Mouse (Mus musculus) hindlimb bud, embryonic 11.5 days (tissue): ENCODE data around the gene Usp7.

ENCODE experiments used
- DNase-seq: peaks from one replicate; pipeline ENCODE4 v3.0.0-alpha.2; 2012; ENCODE audit warnings: low read depth, low spot score; ENCODE audit errors: extremely low spot score

Gene Usp7

DNA sequence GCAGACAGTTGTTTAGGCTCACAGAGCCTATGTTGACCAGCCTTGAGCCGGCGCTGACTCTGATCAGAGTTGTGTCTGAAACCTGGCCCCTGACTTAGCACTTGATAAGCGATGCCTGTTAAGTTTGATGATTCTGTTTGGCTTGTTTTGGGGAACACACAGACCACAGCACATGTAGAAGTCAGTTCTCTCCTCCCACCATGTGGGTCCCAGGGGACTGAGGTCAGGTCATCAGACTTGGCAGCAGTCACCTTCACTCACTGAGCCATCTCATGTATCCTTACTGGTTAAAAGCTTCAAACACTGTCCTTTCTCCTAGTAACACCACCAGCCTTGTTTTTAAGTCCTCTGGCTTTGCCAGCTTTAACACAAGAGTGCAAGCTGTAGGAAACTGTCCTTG lies 142.1 kb downstream of the Usp7 start:
- DNase-seq, result no peak

DNA sequence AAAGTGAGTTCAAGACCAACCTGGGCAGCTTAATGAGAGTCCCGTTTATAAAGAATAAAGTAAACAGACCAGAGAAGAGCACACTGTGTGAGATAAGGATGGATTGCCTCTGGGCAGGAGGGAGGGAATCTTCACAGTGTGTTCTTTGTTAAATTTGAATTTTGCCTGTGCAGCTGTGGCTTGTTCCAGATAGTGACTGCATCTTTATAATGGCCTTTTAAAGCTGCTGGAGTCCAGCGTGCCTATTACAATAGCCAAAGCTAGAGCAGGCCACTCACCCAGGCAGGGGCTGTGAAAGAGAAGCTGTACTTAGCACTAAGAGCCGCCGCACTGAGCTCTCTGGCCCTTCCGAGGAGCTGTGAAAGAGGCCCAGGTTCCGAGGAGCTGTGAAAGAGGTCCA lies 146.6 kb downstream of the Usp7 start:
- no peak for DNase-seq

DNA sequence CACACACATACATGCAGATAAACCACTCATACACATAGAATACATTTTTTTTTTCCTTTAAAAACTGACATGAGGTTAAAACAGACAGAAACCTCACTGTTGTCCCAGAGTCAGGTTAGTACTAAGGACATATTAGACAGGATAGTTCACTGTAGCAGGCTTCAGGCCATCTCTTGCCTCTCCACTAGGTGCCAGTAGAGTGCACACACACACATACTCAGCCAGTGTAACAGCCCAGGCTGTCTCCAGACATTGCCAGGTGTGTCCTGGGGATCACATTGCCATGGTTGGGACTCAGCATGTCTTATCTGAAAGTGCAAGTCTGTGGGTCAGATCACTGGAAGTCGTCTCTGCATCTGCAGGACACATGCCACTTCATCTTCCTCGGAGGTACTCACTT lies 148.3 kb downstream of the Usp7 start:
- no peak for DNase-seq
